Mouse (Mus musculus): ENCODE data around the gene Gpr62. TPM values are rescaled to one million over a fixed set of nuclear protein-coding genes. Genes with fewer than 3 reads are reported as not detected.

The Gpr62 gene
- total RNA-seq, 2 experiments from 2014 or later = 7.8 to 13.7 TPM

DNA sequence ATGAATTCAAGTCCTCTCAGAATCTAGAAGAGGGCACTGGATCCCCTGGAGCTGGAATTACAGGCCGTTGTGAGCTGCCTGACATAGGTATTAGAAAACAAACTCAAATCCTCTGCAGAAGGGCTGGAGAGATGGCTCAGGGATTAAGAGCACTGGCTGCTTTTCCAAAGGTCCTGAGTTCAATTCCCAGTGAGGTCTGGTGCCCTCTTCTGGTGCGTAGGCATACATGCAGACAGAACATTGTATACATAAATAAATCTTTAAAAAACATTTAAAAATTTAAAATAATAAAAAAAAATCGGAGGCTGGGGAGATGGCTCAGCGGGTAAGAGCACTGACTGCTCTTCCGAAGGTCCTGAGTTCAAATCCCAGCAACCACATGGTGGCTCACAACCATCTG lies 23.1 kb downstream of the Gpr62 start:
- no peak for DNase-seq (ENCODE audit: low spot score in 2 of 2)
- intact Hi-C loops (cut with DNase I) = no loop called here

- DNase-seq (ENCODE audit: low spot score in 2 of 2) = no peak
- intact Hi-C loops (cut with DNase I) = no loop called here
Measured at GRCm38 (mm10) chr9:106436566-106436965, 29.2 kb downstream of the Gpr62 start.

- intact Hi-C loops (cut with DNase I) = no loop called here
- DNase-seq (ENCODE audit: low spot score in 2 of 2) = no peak
Measured at GRCm38 (mm10) chr9:106433389-106433788, 32.3 kb downstream of the Gpr62 start.

DNA sequence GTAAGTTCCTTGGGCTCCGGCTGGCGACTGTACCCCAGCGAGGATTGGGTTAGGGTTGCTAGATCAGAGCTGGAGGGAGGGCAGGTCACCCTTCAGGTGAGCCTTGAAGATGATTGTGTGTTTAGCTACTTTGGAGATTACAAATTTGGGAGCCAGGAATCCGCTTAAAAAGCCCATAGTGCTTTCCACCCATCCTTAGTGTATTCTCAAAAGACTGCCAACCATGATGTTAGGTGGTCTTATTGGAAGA lies 35.8 kb downstream of the Gpr62 start:
- intact Hi-C loops (cut with DNase I) = no loop called here
- no peak for DNase-seq (ENCODE audit: low spot score in 2 of 2)

DNA sequence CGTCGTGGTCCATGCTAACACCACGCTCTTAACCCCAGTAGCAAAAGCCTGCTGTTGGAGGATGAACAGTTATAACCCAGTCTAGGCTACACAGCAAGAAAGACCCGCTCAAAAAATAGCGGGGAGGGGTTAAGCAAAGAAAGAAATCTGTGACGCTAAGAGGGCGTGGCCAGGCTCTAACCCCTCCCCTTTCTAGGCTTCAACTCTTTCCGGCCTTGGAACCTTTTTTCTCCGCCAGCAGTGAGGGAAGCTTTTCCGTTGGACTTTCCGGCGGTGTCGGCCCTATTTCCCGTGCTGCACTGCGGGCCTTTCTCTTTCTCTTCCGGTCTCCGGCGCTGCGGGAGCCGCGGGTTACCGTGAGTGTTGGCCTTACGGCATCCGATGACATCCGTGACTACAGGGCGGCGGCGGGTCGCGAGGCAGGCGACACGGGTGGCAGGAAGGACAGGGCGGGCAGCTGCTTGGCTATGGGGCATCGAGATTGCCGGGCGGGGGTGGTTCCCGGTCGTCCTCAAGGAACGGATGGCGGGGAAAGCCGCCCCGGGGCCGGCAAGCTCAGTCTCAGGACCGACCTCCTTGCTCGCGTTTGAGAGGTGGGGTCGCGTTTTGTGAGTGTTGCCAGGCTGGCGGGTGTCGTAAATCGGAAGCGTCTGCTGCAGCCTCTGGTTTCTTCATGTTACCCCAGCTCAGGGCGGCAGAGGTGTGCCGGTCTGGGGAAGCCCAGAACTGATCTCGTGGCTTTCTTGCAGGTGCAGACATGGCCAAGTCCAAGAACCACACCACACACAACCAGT lies 36.3 kb downstream of the Gpr62 start, which contains the start of gene Rpl29:
Gene Rpl29 (plus strand): TSS at position 234 of the 794 bp plus-strand sequence.
- intact Hi-C loops (cut with DNase I) = loop anchor here (2.0 kb wide), 1 partner anchor 47 kb away; the partner anchor contains the start of gene Parp3

DNA sequence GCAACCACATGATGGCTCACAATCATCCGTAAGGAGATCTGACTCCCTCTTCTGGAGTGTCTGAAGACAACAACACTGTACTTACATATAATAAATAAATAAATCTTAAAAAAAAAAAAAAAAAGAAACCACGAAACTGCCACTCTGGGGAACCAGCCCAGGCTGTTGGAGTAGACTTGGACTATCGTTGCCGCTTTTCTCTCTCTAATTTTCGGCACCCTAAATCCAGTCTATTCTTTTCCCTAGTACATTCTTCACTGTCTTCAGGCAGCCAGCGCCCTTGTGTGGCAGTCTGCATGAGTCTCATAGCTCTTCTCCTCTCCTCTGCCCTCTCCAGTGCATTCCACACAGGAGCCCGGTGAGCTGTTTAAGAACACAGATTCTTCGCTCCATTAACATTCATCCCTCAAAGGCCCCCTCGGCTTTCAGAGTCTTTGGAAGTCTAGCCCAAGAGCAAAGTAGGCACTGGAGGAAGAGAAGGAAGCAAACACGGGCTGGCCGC lies 37.0 kb downstream of the Gpr62 start:
- intact Hi-C loops (cut with DNase I) = loop anchor here (2.0 kb wide), 1 partner anchor 48 kb away; the partner anchor contains the start of gene Parp3
- peak in 1 of 2 experiments; percentile 38 for DNase-seq (ENCODE audit: low spot score in 2 of 2)

More for the DNA sequence above, 36.3 kb downstream of the Gpr62 start, which contains the start of gene Rpl29:
- DNase-seq (ENCODE audit: low spot score in 2 of 2) = peak; percentile 93

GRCm38 (mm10) chr9:106421865-106422160 lies 43.9 kb downstream of the Gpr62 start:
- DNase-seq (ENCODE audit: low spot score in 2 of 2) = peak; percentile 80 to 88
- intact Hi-C loops (cut with DNase I) = loop anchor here (1.0 kb wide), 2 partner anchors 116 to 133 kb away; no protein-coding TSS in a partner anchor

DNA sequence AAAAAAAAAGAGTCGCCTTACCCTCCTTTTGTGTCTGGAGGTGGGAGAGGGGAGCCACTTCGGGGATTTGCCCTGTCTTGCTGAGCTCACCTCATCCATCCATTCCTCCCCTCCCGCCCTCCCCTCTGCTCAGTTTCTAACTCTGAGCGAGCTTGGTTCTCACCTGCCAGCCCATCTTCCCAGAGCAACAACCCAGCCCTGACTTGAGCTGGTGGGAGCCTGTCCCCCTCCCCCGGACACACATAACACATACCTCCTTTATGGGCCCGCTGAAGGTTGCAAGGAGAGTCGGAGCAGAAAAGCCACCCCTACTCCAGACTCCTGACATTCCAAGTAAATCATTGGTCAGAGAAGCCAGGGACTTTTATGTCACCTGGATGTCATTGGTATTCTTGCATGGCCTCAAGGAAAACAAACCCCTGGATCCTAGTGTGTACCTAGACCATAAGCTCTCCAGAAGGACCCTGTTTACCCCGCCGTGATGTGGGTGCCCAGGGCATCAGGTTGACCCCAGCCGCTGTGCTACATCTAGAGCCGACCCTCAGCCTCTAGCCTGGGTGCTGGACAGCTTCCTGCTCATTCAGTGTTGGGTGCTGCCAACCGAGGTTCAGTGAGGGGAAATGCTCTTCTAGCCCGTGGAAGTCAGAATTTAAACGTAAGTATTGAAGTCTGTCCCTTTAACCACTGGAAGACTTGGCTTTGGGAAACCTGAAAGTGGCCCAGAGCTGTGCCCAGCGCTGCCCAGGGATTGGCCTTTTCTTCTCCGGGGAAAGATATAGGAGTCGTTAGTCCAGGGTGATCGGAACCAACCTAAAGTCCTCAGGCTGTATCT lies 44.5 kb downstream of the Gpr62 start:
- DNase-seq (ENCODE audit: low spot score in 2 of 2) = no peak
- intact Hi-C loops (cut with DNase I) = loop anchor here (1.0 kb wide), 2 partner anchors 115 to 132 kb away; no protein-coding TSS in a partner anchor

DNA sequence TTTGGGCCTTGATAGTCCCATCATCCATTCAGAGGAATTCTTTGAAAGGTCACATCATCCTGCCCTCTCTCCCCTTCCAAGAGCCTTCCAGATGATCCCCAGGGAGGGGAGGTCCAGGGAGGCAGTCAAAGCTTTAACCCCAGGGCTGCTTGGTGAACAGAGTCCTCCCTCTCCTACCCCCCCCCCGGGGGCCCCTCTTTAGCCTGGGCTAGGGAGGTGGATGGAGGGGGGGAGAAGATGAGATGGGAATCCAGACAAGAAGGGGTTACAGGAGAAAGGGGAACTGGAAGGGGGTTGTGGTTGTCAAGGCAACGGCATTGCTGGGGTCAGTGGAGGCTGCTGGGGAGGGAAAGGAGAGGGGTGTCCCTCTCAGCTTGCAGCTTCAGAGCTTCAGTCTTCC lies 45.1 kb downstream of the Gpr62 start:
- no peak for DNase-seq (ENCODE audit: low spot score in 2 of 2)
- intact Hi-C loops (cut with DNase I) = loop anchor here (1.0 kb wide), 2 partner anchors 114 to 131 kb away; no protein-coding TSS in a partner anchor

- intact Hi-C loops (cut with DNase I) = loop anchor here (1.0 to 2.0 kb wide), 2 partner anchors 50 to 117 kb away; partner anchors contain the start of gene Dusp7
- DNase-seq (ENCODE audit: low spot score in 2 of 2) = peak; percentile 94 to 96
Measured at GRCm38 (mm10) chr9:106417841-106418625, 47.7 kb downstream of the Gpr62 start.

- DNase-seq (ENCODE audit: low spot score in 2 of 2) = no peak
- intact Hi-C loops (cut with DNase I) = no loop called here
Measured at GRCm38 (mm10) chr9:106416826-106417225, 48.9 kb downstream of the Gpr62 start.

Other genes starting within 250 kb of the Gpr62 start
- gene Tlr9, start 243.3 kb downstream of the Gpr62 start, total RNA-seq (2021) = 1 to 10 TPM in 1 of 2 experiments, under 1 TPM in 1; 0.89 to 1.3 TPM
- gene Alas1, start 217.3 kb downstream of the Gpr62 start, total RNA-seq (2021) = 100 to 1,000 TPM; 138 TPM
- gene Poc1a, start 184.9 kb downstream of the Gpr62 start, total RNA-seq (2021) = 10 to 100 TPM; 22.0 to 26.4 TPM
- 100 to 1,000 TPM; 103 to 118 TPM for gene Dusp7, start 97.3 kb downstream of the Gpr62 start, total RNA-seq (2021)
- gene Rpl29, start 36.5 kb downstream of the Gpr62 start, total RNA-seq (2021) = 100 to 1,000 TPM; 278 to 331 TPM
- gene Acy1, start 27.6 kb downstream of the Gpr62 start, total RNA-seq (2021) = 10 to 100 TPM; 15.4 to 16.0 TPM
- 10 to 100 TPM in 1 of 2 experiments, 1 to 10 TPM in 1; 8.8 to 11.4 TPM for gene Abhd14b, start 18.5 kb downstream of the Gpr62 start, total RNA-seq (2021)
- 10 to 100 TPM; 36.8 to 38.3 TPM for gene Abhd14a, start 18.3 kb downstream of the Gpr62 start, total RNA-seq (2021)
- gene Pcbp4, start 12.6 kb downstream of the Gpr62 start, total RNA-seq (2021) = 100 to 1,000 TPM; 181 to 197 TPM
- 10 to 100 TPM; 28.4 to 31.2 TPM for gene Rrp9, start 10.0 kb upstream of the Gpr62 start, total RNA-seq (2021)
- gene Parp3, start 11.0 kb upstream of the Gpr62 start, total RNA-seq (2021) = 1 to 10 TPM; 4.0 to 5.2 TPM
- not detected for gene Iqcf1, start 34.0 kb upstream of the Gpr62 start, total RNA-seq (2021)
- under 1 TPM in 1 of 2 experiments, not detected in 1; 0.82 TPM for gene Iqcf5, start 48.6 kb upstream of the Gpr62 start, total RNA-seq (2021)
- gene Iqcf3, start 95.7 kb upstream of the Gpr62 start, total RNA-seq (2021) = not detected
- not detected for gene Iqcf4, start 105.1 kb upstream of the Gpr62 start, total RNA-seq (2021)
- not detected for gene Iqcf6, start 160.6 kb upstream of the Gpr62 start, total RNA-seq (2021)
- 10 to 100 TPM; 53.5 to 72.7 TPM for gene Grm2, start 190.1 kb upstream of the Gpr62 start, total RNA-seq (2021)
- 100 to 1,000 TPM; 104 to 109 TPM for gene Tex264, start 220.0 kb upstream of the Gpr62 start, total RNA-seq (2021)